Mouse (Mus musculus) ES-Bruce4 (cell line): ENCODE measurements around the gene Schip1. TPM values are rescaled to one million over a fixed set of nuclear protein-coding genes. Genes with fewer than 3 reads are reported as not detected.

Experiments used
- H3K27ac ChIP-seq: 2 replicates; pipeline ENCODE4 v1.5.1; 2012; ENCODE audit warnings: low read length, inconsistent platforms; ENCODE audit not compliant: insufficient read depth
- H3K27me3 ChIP-seq: 2 replicates; pipeline ENCODE4 v1.6.1; 2012; ENCODE audit warnings: mild to moderate bottlenecking, low read length, inconsistent platforms; ENCODE audit not compliant: control insufficient read depth, poor library complexity, insufficient read depth, severe bottlenecking
- H3K36me3 ChIP-seq: 2 replicates; pipeline ENCODE4 v1.6.1; 2012; ENCODE audit warnings: inconsistent platforms, mild to moderate bottlenecking, low read length, moderate library complexity; ENCODE audit not compliant: control insufficient read depth, poor library complexity, insufficient read depth, severe bottlenecking
- H3K4me1 ChIP-seq: one replicate; pipeline ENCODE4 v1.8.1; 2011; ENCODE audit warnings: low read length; ENCODE audit not compliant: control insufficient read depth, insufficient read depth
- H3K4me3 ChIP-seq: 2 replicates; pipeline ENCODE4 v1.5.1; 2011; ENCODE audit warnings: low read depth, mild to moderate bottlenecking, low read length
- H3K9ac ChIP-seq: 2 replicates; pipeline ENCODE4 v1.6.1; 2012; ENCODE audit warnings: low read depth, mild to moderate bottlenecking, inconsistent platforms; ENCODE audit not compliant: poor library complexity, severe bottlenecking
- H3K9me3 ChIP-seq: replicated peaks from 2 replicates; pipeline ENCODE4 v1.6.1; 2012; ENCODE audit warnings: mild to moderate bottlenecking, low read length, inconsistent platforms; ENCODE audit not compliant: control insufficient read depth, poor library complexity, insufficient read depth, severe bottlenecking
- CTCF ChIP-seq: IDR thresholded peaks from one replicate; pipeline ENCODE4 v1.8.1; 2011; ENCODE audit warnings: low read depth, low read length
- EP300 ChIP-seq: IDR thresholded peaks from 2 replicates; pipeline ENCODE4 v1.6.1; 2011; ENCODE audit warnings: low read depth, low read length; ENCODE audit not compliant: insufficient read depth
- POLR2A ChIP-seq: IDR thresholded peaks from one replicate; pipeline ENCODE4 v1.8.1; 2011; ENCODE audit warnings: low read length; ENCODE audit not compliant: insufficient read depth
- polyA plus RNA-seq: library from polyadenylated mRNA; stranded (reverse); fragments of >200 nt; gene quantifications from 2 replicates; pipeline ENCODE4 v1.2.4, GENCODE M21; 2011; ENCODE audit warnings: low read depth; ENCODE audit not compliant: missing spikeins, insufficient read depth, insufficient read length

Schip1 gene
- polyA plus RNA-seq, 1 experiment: 85.2 TPM

- Histone ChIP-seq H3K27ac (no peak overlapping the region), H3K4me3 (no peak overlapping the region), H3K4me1 (no peaks in the 10 kb centered on the region), H3K9ac (no peak overlapping the region), H3K27me3 (no peaks in the 10 kb centered on the region), H3K9me3 (no peaks in the 10 kb centered on the region), H3K36me3 (no peaks in the 10 kb centered on the region)
- no peak for TF ChIP-seq POLR2A
These were observed 603.2 kb downstream of the Schip1 start for GRCm38 (mm10) chr3:68667852-68668251.

GRCm38 (mm10) chr3:68669418-68669974, 604.9 kb downstream of the Schip1 start:
- Histone ChIP-seq H3K36me3 (no peaks in the 10 kb centered on the region), H3K4me1 (no peaks in the 10 kb centered on the region), H3K9me3 (no peaks in the 10 kb centered on the region), H3K4me3 (no peak overlapping the region), H3K27ac (no peak overlapping the region), H3K9ac (no peak overlapping the region), H3K27me3 (no peaks in the 10 kb centered on the region)
- TF ChIP-seq POLR2A: no peak

GRCm38 (mm10) chr3:68674721-68675120, 610.1 kb downstream of the Schip1 start:
- TF ChIP-seq CTCF: no peak
- TF ChIP-seq EP300: no peak
- TF ChIP-seq POLR2A: no peak
- Histone ChIP-seq H3K9ac (no peak overlapping the region), H3K36me3 (no peaks in the 10 kb centered on the region), H3K27ac (no peak overlapping the region), H3K4me1 (no peaks in the 10 kb centered on the region), H3K4me3 (no peak overlapping the region), H3K27me3 (no peaks in the 10 kb centered on the region), H3K9me3 (peaks cover 4% of the 10 kb centered on the region; the same call in 1 of the 2 replicates)

DNA sequence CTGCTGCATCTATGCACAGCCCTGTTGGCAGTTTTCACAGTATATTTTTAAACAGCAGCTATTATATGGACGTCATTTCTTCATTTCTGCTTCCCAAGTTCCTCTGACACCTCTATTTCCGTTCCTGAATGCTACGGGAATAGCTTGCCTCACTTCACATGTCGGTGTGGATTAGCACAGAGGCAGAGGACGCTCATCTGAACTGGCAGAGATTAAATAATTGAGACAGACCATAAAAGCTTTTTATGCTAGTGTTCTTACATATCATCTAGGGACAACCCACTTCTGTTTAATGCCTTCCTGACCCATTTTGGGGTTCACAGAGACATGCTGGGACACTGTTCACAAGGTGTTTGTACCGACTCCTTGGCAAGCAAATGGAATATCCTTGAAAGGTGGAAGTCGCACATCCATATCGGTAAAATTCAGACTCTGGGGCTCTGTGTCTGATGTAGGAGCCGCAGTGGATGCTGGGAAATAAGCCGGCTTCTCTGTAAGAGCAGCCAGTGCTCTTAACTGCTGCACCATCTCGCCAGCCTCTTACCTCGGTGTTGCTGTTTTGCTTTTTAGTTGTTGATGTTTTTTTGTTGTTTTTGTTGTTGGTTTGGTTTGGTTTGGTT, 610.7 kb downstream of the Schip1 start:
- H3K36me3 ChIP-seq: no peaks in the 10 kb centered on the region
- H3K9me3 ChIP-seq: peaks cover 4% of the 10 kb centered on the region; the same call in 1 of the 2 replicates
- no peak overlapping the region for H3K4me3 ChIP-seq
- TF ChIP-seq CTCF (no peak), POLR2A (no peak)
- no peaks in the 10 kb centered on the region for H3K4me1 ChIP-seq
- H3K27ac ChIP-seq: no peak overlapping the region
- no peaks in the 10 kb centered on the region for H3K27me3 ChIP-seq
- H3K9ac ChIP-seq: no peak overlapping the region

Other genes starting within 250 kb of the Schip1 start
- gene Iqcj, start 172.6 kb upstream of the Schip1 start, polyA plus RNA-seq: not detected in 2 replicates
- not detected in 2 replicates for gene Iqschfp, start 172.6 kb upstream of the Schip1 start, polyA plus RNA-seq